Mouse (Mus musculus) embryo, embryonic 10.5 days (tissue): ENCODE measurements around the gene Nfe2l2.
"Not testable (repeated sequence)": the region's sequence is repeated elsewhere in the genome, so short reads cannot be mapped to it uniquely, and the experiment has no call there.

ENCODE experiments used
- DNase-seq: peaks from one replicate; pipeline ENCODE4 v3.0.0-alpha.2; 2015; ENCODE audit warnings: low spot score

Gene Nfe2l2

DNA sequence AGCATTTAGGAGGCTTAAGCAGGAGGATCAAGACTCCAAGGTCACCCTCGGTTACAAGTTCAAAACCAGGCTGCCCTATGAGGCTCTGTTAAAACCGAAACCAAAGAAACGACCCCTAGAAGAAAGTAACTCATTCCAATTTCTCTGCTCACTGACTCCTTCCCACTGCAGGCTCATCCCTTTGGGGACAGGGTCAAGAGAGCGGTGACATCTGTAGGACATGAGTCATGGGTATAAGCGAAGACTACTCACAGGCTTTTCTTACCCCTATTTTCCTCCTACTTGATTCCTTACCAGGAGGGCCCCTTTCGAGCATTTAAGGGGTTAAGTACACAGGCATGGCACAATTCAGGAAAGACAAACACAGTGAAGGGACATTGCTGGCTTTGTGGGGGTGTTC, 60.5 kb downstream of the Nfe2l2 start:
- no peak for DNase-seq

DNA sequence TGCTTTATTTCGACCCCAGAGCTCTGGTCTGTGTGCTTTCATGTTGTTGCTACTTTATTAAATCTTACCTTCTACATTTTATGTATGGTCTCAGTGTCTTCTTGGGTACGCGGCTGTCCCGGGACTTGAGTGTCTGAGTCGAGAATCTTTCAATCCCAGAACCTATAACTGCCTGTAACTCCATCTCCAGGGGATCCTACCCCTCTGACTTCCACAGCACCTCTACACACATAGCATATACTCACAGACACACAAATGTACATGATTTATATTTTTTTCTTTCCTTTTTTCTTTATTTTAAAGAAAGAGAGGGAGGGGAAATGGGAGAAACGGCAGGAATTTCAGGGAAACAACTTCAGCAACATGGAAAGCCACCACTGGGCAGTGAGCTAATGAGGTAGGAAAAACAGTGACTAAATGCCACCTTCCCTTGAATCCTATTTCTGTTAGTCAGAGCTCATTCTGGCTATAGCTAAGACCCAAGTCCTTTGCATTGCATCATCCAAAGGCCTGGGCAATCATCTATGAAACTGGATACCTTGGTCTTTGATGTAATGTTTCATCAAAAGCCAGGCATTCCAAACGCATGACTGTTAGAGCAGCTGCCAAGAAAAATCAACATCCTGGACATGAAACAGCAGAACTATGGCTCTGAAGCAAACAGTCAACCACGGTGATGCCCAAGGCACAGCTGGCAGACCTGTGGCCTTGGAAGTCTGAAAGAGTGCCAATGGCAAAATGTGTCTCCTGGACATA, 61.5 kb downstream of the Nfe2l2 start:
- DNase-seq: peak; percentile 47

DNA sequence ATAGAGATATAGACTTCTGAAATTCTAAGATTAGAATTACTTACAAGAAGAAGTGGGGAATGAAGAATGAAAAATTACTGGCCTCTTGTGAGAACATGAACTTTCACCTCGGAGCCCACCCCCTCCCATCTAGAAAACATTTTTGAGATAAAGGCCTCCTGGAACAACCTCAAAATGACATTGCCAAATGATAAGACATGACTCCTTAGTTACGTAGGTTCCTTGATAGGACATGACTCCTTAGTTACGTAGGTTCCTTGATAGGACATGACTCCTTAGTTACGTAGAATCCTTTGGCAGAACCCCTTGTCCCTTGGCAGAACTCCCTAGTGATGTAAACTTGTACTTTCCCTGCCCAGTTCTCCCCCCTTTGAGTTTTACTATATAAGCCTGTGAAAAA, 62.1 kb downstream of the Nfe2l2 start:
- not testable (repeated sequence) for DNase-seq

DNA sequence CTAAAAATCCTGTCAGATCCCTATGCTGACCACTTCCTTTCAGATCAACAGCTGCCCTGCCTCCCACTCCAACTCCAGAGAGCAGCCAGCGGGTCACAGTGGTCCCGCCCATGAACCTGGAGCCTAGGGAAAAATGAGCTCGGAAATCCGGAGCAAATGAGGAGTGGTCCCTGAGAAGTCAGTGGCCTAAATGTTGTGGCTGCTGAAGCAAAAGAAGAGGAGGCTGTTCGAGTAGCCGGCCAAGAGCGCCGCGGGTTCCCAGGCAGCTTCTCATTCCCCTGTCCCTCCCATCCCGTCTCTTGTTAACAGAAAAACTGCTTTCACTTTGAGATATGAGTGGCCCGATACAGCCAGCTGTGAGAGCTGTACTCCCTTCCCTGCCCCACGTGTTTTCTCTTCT, 64.9 kb downstream of the Nfe2l2 start:
- not testable (repeated sequence) for DNase-seq

DNA sequence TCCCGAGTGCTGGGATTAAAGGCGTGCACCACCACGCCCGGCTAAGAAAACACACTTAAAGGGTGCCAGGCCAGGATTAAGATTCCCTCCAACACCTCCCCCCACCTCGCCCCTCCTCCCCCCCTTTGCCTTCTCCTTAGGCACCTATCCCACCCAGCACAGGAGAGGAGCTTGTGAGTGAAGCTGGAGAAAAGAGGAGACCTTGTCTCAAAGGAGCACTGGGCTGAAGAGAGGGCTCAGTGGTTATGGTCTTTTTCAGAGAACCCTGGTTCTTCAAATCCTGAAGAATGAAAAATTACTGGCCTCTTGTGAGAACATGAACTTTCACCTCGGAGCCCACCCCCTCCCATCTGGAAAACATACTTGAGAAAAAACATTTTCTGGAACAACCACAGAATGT, 66.6 kb downstream of the Nfe2l2 start:
- not testable (repeated sequence) for DNase-seq

DNA sequence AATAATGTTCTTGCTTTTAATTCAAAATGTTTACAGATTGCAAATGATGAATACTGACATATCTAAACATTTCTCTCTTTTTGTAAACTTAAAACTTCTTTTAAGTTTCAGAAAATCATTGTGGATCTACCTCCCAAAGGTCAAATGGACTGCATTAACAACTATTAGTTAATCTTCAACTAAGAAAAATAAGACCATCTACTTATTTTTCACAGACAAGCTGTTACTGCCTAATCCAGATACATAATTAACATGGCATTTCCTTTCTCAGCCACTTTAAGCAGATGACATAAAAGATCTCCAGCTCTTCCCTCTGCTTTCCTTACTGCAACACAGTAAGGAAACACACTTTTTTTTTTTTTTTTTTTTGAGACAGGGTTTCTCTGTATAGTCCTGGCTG, 67.1 kb downstream of the Nfe2l2 start:
- DNase-seq: no peak

DNA sequence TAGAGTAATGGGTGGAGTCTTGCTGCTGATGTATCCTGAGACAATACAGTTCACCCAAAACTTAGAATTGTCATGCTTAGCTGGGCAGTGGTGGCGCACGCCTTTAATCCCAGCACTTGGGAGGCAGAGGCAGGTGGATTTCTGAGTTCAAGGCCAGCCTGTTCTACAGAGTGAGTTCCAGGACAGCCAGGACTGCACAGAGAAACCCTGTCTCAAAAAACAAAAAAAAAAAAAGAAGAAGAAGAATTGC, 67.5 kb downstream of the Nfe2l2 start:
- not testable (repeated sequence) for DNase-seq

DNA sequence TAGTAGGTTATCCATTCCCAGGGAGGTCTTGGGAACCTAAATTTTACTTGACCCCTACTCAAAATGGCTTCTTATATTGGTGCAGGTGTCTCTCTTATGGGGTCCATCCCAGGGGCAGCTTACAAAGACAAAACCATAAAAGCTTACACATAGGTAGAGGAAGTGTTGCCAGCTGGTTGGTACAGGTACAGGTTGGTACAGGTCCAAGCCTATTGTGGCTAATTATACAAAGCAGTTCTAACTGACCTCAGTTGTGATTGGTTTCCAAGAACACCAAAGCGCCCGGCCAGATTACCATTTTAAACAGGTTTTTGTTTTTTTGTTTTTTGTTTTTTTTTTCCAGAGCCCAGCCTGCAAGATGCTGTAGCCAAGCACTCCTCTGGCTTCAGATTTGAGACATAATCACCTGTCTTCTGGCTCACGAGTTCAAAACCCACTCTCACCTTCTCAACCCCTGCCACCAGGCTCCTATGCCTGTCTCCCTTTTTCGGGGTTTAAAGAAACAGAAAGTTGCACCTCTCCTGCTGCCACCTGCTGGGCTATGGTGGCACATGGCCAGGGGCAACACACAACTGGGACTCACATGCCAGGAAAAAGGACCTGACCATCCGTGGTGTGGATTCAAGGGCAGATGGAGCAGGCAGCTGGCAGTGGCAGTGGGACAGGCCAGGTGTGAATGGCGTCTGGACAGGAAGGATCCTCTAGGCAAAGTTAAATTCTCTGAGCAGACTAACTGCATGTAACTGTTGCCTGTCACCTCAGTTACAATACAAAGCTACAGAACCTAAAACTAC, 68.0 kb downstream of the Nfe2l2 start:
- no peak for DNase-seq

DNA sequence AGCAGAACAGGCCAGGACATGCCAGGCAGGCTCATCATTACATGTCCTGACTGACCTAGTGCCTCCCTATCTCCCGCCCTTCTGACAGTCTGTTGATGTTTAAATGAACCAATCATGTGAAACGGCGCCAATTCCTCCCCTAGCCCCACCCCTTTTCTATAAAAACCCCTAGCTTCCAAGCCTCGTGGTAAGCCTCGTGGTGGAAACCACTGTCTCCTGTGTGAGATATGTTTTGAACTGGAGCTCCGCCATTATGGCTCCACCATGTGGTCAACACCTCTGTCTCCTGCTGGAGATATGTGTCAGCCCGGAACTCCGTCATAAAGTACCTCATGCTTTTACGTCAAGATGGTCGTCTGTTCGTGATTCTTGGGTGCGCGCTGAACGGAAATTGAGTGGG, 70.0 kb downstream of the Nfe2l2 start:
- not testable (repeated sequence) for DNase-seq

DNA sequence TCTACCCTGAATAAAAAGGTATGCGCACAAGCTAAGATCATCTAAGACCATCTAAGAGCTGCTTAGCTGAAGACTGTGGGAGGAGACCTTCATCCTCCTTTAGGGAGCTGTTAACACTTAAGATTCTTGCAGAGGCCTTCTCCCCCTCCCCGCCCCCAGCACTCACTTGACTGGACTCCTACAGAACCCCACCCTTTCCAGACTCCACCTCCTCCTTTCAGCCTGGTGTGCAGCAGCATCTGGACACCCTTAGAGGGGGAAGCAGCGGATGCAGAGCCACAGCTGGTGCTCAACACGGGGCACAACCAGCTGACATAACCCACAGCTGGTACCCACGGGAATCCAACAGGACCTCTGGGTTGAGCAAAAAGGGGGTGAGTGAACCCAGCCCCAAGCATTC, 70.7 kb downstream of the Nfe2l2 start:
- no peak for DNase-seq

DNA sequence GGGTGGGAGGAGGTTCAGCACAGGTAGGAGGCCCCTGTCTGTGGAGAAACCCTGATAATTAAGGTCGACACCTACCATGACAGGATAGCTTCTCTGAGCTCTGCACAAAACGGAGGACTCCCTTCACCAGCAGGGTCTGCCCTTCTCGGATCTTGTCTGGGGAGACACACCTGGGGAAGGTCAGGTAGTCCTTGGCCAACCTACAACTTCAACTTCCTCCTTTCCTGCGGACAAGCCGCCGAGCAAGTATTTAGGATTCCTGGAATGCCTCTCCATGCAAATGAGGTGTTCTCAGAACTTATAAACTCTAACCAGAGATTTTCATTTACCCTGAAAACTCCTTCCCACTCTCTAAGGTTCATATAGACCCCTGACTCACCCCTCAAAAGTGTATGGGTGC, 71.1 kb downstream of the Nfe2l2 start:
- no peak for DNase-seq

DNA sequence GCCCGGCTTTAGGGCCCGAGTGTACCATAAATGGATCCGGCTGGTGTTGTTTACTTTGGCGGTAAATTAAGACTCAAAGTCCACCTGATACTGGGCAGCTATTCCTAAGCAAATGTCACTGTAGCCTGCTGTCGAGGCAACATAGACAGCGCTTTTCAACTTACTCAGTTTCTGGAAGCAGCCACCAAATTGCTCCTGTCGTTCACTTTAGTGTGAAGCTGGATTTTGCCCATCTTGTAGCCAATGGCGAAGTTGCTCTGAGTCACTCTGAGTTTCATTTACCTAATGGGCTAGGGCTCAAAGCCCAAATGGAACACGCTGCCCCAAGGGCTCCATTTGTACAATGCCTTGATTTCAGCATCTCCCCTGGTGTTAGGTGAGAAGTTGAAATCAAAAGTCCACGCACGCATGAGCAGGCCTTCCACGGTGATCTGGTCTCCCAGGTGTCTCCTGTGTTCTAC, 71.7 kb downstream of the Nfe2l2 start:
- no peak for DNase-seq

DNA sequence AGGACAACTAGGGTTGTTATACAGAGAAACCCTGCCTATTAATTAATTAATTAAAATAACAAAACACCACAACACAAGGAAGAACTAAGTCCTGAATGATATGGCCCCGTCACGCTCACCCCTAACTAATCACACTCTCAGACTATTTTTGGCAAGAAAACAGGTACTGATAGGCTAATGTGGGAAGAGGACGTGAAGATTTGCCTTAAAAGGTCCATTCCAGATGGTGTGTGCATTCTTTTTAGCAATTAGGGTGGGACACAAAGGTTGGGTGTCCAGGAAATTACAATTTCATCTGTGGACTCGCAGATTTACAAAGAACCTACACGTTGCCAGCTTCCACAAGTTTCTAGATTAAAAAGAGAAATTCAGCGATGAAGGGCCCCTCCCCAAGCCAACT, 72.4 kb downstream of the Nfe2l2 start:
- DNase-seq: no peak

DNA sequence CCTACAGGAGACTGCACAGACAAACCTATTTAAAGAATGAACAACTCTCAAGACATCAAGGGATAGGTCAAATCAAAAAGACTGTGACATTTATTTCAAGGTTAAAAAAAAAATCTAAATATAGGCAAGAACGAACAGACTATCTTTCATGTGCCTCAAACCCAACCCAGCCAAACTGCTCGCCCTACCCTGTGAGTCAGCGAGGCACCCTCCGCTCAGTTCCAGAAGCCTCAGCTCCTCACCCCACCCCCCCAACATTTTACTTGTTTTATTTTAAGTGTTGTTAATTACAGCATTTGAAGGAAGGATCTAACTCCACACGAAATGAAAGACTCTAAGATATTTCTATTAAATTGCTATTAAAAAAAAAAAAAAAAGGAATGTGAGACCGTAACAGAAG, 73.0 kb downstream of the Nfe2l2 start:
- DNase-seq: no peak

DNA sequence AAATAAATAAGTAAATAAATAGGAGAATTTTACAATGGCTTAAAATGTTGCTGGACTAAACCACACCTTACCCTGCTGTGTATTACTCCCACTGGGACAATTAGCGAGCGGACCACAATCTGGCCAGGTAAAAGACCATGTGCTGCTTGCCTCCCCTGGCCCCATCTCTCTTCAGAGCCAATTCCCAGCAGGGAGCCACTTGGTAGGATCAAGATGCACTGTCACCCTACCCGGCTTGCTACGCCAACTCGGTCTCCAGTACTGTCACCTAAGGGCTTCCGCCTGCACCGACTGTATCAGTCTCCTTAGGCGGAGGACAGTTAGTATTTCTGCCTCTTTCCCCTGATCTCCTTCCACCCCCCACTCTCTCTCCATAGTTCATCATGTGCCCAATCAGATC, 76.0 kb downstream of the Nfe2l2 start:
- DNase-seq: no peak

DNA sequence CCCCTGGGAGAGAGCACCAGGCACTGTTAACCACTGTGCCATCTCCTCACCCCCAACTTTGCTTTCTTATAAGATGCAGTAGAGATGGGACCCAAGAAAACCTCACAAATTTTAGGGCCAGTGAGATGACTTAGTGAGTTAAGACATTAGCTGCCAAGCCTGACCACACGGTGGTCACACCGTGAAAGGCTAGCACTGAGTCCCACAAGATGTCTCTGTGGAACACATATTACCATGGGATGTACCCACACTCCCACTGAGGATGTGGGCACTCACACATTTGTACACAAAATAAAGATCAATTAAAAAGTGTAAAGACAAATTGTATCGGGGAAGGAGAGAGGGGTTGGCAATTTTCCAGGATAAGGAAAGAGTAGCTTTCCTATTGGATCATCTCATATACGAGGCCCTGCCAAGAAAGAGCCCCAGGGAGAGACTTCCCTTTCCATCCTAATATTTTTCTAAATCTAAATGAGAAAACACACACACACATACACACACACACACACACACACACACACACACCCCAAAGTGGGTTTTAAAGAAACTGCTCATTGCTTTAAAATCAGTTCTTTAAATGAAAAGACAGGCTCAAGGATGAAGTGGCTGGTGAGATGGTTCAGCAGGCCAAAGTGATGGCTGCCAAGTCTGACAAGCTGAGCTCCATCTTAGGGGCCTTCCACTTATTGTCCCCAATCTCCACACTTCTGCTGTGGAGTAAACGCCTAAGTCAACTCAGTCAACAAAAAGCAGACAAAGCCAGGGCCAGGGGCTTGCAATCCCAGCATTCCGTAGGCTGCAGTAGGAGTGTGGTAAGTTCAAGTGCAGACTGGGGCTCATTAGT, 77.6 kb downstream of the Nfe2l2 start:
- DNase-seq: no peak
